Mouse (Mus musculus): ENCODE measurements at regions not wholly inside any gene's neighbourhood (a gene's known extent, or its start where the extent isn't known, plus 50 kb on each side); places are given as distances from the start of the nearest gene placed in this dataset.

- Histone ChIP-seq H3K9me3 (replicated peaks; ENCODE audit: control insufficient read depth, insufficient read depth, low read length, poor library complexity, severe bottlenecking) (no peaks in the 10 kb centered on the region), H3K27me3 (ENCODE audit: control insufficient read depth, insufficient read depth, low read length, poor library complexity, severe bottlenecking) (no peaks in the 10 kb centered on the region), H3K4me3 (ENCODE audit: low read depth, low read length) (no peak overlapping the region), H3K36me3 (ENCODE audit: control insufficient read depth, insufficient read depth, low read length, poor library complexity, severe bottlenecking) (no peaks in the 10 kb centered on the region), H3K9ac (ENCODE audit: low read depth, poor library complexity, severe bottlenecking) (no peak overlapping the region), H3K27ac (ENCODE audit: insufficient read depth, low read length) (no peak overlapping the region), H3K4me1 (ENCODE audit: control insufficient read depth, insufficient read depth, low read length) (no peaks in the 10 kb centered on the region)
- no peak for TF ChIP-seq EP300 (IDR thresholded peaks at IDR 0.05; ENCODE audit: insufficient read depth, low read depth, low read length)
- no peak for TF ChIP-seq CTCF (IDR thresholded peaks at IDR 0.05; ENCODE audit: low read depth, low read length)
- no peak for TF ChIP-seq POLR2A (IDR thresholded peaks at IDR 0.05; ENCODE audit: insufficient read depth, low read length)
Observed at GRCm38 (mm10) chr3:62985033-62985432, 256.3 kb upstream of the Mme start.

DNA sequence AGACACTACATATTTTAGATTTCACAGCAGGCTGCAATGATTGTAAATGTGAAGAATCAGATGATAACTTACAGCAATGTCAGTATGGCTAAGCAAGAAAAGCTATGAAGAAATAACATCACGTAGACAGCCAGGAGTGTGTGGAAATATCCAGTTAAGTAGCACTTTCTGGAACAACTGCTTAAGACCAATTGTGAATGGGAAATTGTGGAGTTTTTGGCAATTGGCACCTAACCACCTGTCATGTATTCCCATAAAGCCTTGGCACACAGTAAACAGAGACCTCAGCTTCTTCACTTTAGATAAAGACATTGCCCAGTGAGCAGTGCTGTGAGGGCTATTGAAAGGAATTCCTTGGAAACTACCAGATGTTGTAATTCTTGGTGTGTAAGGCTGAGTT, 264.4 kb upstream of the Mme start:
- Histone ChIP-seq H3K4me1 (ENCODE audit: control insufficient read depth, insufficient read depth, low read length) (no peaks in the 10 kb centered on the region), H3K4me3 (ENCODE audit: low read depth, low read length) (no peak overlapping the region), H3K9ac (ENCODE audit: low read depth, poor library complexity, severe bottlenecking) (no peak overlapping the region), H3K9me3 (replicated peaks; ENCODE audit: control insufficient read depth, insufficient read depth, low read length, poor library complexity, severe bottlenecking) (no peaks in the 10 kb centered on the region), H3K27ac (ENCODE audit: insufficient read depth, low read length) (no peak overlapping the region), H3K27me3 (ENCODE audit: control insufficient read depth, insufficient read depth, low read length, poor library complexity, severe bottlenecking) (no peaks in the 10 kb centered on the region), H3K36me3 (ENCODE audit: control insufficient read depth, insufficient read depth, low read length, poor library complexity, severe bottlenecking) (no peaks in the 10 kb centered on the region)
- TF ChIP-seq EP300 (IDR thresholded peaks at IDR 0.05; ENCODE audit: insufficient read depth, low read depth, low read length) (no peak), POLR2A (IDR thresholded peaks at IDR 0.05; ENCODE audit: insufficient read depth, low read length) (no peak), CTCF (IDR thresholded peaks at IDR 0.05; ENCODE audit: low read depth, low read length) (no peak)

DNA sequence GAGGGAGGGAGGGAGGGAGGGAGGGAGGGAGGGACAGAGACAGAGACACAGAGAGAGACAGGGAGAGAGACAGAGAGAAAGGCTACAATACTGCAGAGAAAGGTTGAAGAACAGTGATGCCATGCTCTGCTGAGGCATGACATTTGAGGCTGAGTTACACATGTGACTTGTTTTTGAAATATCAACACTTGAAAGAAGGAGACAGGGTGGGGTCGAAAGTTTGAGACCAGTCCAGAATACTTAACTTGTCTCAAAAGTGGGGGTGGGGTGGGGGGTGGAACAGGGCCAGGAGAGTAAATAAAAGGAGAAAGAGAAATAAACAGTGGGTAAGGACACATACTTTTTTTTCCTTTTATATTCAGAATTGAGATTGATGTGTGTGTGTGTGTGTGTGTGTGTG, 278.1 kb upstream of the Mme start:
- Histone ChIP-seq H3K27ac (ENCODE audit: insufficient read depth, low read length) (no peak overlapping the region), H3K27me3 (ENCODE audit: control insufficient read depth, insufficient read depth, low read length, poor library complexity, severe bottlenecking) (no peaks in the 10 kb centered on the region), H3K9me3 (replicated peaks; ENCODE audit: control insufficient read depth, insufficient read depth, low read length, poor library complexity, severe bottlenecking) (no peaks in the 10 kb centered on the region), H3K4me3 (ENCODE audit: low read depth, low read length) (no peak overlapping the region), H3K36me3 (ENCODE audit: control insufficient read depth, insufficient read depth, low read length, poor library complexity, severe bottlenecking) (no peaks in the 10 kb centered on the region), H3K4me1 (ENCODE audit: control insufficient read depth, insufficient read depth, low read length) (no peaks in the 10 kb centered on the region), H3K9ac (ENCODE audit: low read depth, poor library complexity, severe bottlenecking) (no peak overlapping the region)
- TF ChIP-seq POLR2A (IDR thresholded peaks at IDR 0.05; ENCODE audit: insufficient read depth, low read length) = no peak
- no peak for TF ChIP-seq EP300 (IDR thresholded peaks at IDR 0.05; ENCODE audit: insufficient read depth, low read depth, low read length)
- no peak for TF ChIP-seq CTCF (IDR thresholded peaks at IDR 0.05; ENCODE audit: low read depth, low read length)

DNA sequence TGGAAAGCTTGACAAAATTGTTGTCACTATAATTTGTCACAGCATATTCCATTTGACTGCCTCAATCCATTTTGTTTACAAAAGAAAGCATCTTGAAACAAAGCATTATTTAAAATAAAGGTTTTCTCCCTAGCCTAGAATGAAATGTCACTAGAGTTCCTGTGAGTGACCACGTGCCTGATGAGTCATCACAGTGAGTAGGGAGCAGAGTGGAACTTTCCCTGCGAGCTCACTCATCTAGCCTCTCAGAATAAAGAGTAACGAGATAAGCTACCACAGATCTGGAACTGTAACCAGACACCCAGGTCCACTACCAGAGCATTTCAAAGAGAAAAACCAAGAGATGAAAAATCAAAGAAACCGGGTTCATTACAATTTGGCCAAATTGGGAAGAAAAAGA, 278.7 kb upstream of the Mme start:
- H3K27me3 ChIP-seq (ENCODE audit: control insufficient read depth, insufficient read depth, low read length, poor library complexity, severe bottlenecking) = no peaks in the 10 kb centered on the region
- H3K36me3 ChIP-seq (ENCODE audit: control insufficient read depth, insufficient read depth, low read length, poor library complexity, severe bottlenecking) = no peaks in the 10 kb centered on the region
- H3K9ac ChIP-seq (ENCODE audit: low read depth, poor library complexity, severe bottlenecking) = no peak overlapping the region
- no peaks in the 10 kb centered on the region for H3K4me1 ChIP-seq (ENCODE audit: control insufficient read depth, insufficient read depth, low read length)
- H3K4me3 ChIP-seq (ENCODE audit: low read depth, low read length) = no peak overlapping the region
- no peaks in the 10 kb centered on the region for H3K9me3 ChIP-seq (replicated peaks; ENCODE audit: control insufficient read depth, insufficient read depth, low read length, poor library complexity, severe bottlenecking)
- no peak for TF ChIP-seq EP300 (IDR thresholded peaks at IDR 0.05; ENCODE audit: insufficient read depth, low read depth, low read length)
- TF ChIP-seq POLR2A (IDR thresholded peaks at IDR 0.05; ENCODE audit: insufficient read depth, low read length) = no peak
- no peak for TF ChIP-seq CTCF (IDR thresholded peaks at IDR 0.05; ENCODE audit: low read depth, low read length)
- no peak overlapping the region for H3K27ac ChIP-seq (ENCODE audit: insufficient read depth, low read length)

GRCm38 (mm10) chr3:62945356-62945755, 296.0 kb upstream of the Mme start:
- Histone ChIP-seq H3K27ac (ENCODE audit: insufficient read depth, low read length) (no peak overlapping the region), H3K4me3 (ENCODE audit: low read depth, low read length) (no peak overlapping the region), H3K27me3 (ENCODE audit: control insufficient read depth, insufficient read depth, low read length, poor library complexity, severe bottlenecking) (no peaks in the 10 kb centered on the region), H3K9ac (ENCODE audit: low read depth, poor library complexity, severe bottlenecking) (no peak overlapping the region), H3K4me1 (ENCODE audit: control insufficient read depth, insufficient read depth, low read length) (no peaks in the 10 kb centered on the region), H3K9me3 (replicated peaks; ENCODE audit: control insufficient read depth, insufficient read depth, low read length, poor library complexity, severe bottlenecking) (no peaks in the 10 kb centered on the region), H3K36me3 (ENCODE audit: control insufficient read depth, insufficient read depth, low read length, poor library complexity, severe bottlenecking) (no peaks in the 10 kb centered on the region)
- TF ChIP-seq CTCF (IDR thresholded peaks at IDR 0.05; ENCODE audit: low read depth, low read length) = no peak
- TF ChIP-seq EP300 (IDR thresholded peaks at IDR 0.05; ENCODE audit: insufficient read depth, low read depth, low read length) = no peak
- TF ChIP-seq POLR2A (IDR thresholded peaks at IDR 0.05; ENCODE audit: insufficient read depth, low read length) = no peak

GRCm38 (mm10) chr3:62938601-62939000, 302.7 kb upstream of the Mme start:
- Histone ChIP-seq H3K36me3 (ENCODE audit: control insufficient read depth, insufficient read depth, low read length, poor library complexity, severe bottlenecking) (no peaks in the 10 kb centered on the region), H3K4me1 (ENCODE audit: control insufficient read depth, insufficient read depth, low read length) (no peaks in the 10 kb centered on the region), H3K4me3 (ENCODE audit: low read depth, low read length) (no peak overlapping the region), H3K27ac (ENCODE audit: insufficient read depth, low read length) (no peak overlapping the region), H3K9ac (ENCODE audit: low read depth, poor library complexity, severe bottlenecking) (no peak overlapping the region), H3K27me3 (ENCODE audit: control insufficient read depth, insufficient read depth, low read length, poor library complexity, severe bottlenecking) (no peaks in the 10 kb centered on the region), H3K9me3 (replicated peaks; ENCODE audit: control insufficient read depth, insufficient read depth, low read length, poor library complexity, severe bottlenecking) (no peaks in the 10 kb centered on the region)
- TF ChIP-seq POLR2A (IDR thresholded peaks at IDR 0.05; ENCODE audit: insufficient read depth, low read length) = no peak
- no peak for TF ChIP-seq EP300 (IDR thresholded peaks at IDR 0.05; ENCODE audit: insufficient read depth, low read depth, low read length)
- no peak for TF ChIP-seq CTCF (IDR thresholded peaks at IDR 0.05; ENCODE audit: low read depth, low read length)

Data from ES-Bruce4 (cell line).